Mouse (Mus musculus) erythroblast, embryonic 14.5 days (primary cell): Measurements from ENCODE around the gene Alad.

ENCODE experiments used
- GATA1 ChIP-seq: IDR thresholded peaks from 2 replicates; pipeline ENCODE4 v1.6.1; 2012; ENCODE audit warnings: low read length, inconsistent platforms, mixed read lengths
- TAL1 ChIP-seq: IDR thresholded peaks from 3 replicates; pipeline ENCODE4 v1.6.1; 2012; ENCODE audit warnings: low read length, inconsistent platforms, mixed read lengths

DNA sequence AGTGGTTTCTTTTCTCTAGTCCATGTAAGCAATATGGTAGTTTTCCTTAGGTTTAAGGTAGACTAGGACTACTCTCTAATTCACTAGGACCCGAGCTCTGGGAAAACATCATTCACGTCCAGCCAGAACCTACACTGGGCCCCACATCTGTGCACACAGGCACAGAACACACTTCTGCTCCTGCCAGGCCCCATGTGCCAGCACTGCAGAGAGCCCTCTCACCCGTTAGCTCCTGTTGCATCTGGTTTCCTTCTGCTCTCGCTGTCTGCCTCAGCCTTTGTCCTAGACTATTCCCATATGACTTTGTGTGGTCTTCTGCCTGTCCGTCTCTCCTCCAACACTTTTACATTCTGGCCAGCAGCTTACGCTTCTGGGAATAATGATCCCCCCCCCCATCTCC, 14.0 kb upstream of the Alad start:
- no peak for TF ChIP-seq TAL1
- no peak for TF ChIP-seq GATA1
